Mouse (Mus musculus) splenic B cell, adult 2 months (primary cell): ENCODE data around the gene Hist1h2bb.
"Not testable (repeated sequence)": the region's sequence is repeated elsewhere in the genome, so short reads cannot be mapped to it uniquely, and the experiment has no call there.

Experiments used
- DNase-seq: peaks from one replicate; pipeline ENCODE4 v3.0.0-alpha.2; 2011; ENCODE audit warnings: low read depth, low spot score
- H3K27me3 ChIP-seq: 2 replicates; pipeline ENCODE4 v1.6.1; 2012; ENCODE audit warnings: mild to moderate bottlenecking, low read length, moderate library complexity, mixed read lengths; ENCODE audit not compliant: control insufficient read depth, poor library complexity, insufficient read depth, severe bottlenecking
- H3K36me3 ChIP-seq: 2 replicates; pipeline ENCODE4 v1.6.1; 2012; ENCODE audit warnings: mild to moderate bottlenecking, low read length, moderate library complexity, mixed read lengths; ENCODE audit not compliant: control insufficient read depth, poor library complexity, insufficient read depth, severe bottlenecking

Hist1h2bb gene

DNA sequence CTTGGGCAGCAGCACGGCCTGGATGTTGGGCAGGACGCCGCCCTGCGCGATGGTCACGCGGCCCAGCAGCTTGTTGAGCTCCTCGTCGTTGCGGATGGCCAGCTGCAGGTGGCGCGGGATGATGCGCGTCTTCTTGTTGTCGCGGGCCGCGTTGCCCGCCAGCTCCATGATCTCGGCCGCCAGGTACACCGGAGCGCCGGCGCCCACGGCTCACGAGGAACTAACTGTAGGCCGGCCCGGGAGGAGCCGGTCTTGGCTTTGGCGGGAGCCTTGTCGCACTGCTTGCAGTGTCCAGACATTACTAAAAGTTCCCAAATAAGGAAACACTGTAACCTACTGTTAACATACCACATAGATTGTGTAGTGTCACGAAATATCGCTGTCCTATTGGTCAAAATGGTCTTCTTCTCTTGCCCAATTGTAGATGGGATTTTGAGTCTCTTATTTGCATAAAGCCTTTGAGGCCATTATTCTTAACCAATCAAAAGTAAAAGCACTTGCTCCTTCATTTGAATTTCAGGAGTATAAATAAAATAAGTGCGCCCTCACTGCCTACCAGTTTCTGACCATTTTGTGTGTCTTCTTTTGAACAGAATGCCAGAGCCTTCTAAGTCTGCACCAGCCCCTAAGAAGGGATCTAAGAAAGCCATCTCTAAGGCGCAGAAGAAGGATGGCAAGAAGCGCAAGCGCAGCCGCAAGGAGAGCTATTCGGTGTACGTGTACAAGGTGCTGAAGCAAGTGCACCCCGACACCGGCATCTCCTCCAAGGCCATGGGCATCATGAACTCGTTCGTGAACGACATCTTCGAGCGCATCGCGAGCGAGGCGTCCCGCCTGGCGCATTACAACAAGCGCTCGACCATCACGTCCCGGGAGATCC, at the start of gene Hist1h2bb:
Gene Hist1h2bb (plus strand): TSS at position 534 of the 880 bp plus-strand sequence.
- not testable (repeated sequence) for H3K36me3 ChIP-seq, H3K27me3 ChIP-seq
- peak; percentile 94 for DNase-seq

GRCm38 (mm10) chr13:23697491-23698299, 48.8 kb upstream of the Hist1h2bb start:
- DNase-seq: peak; percentile 86
- H3K36me3 ChIP-seq: no peaks in the 10 kb centered on the region
- H3K27me3 ChIP-seq: no peaks in the 10 kb centered on the region

- no peaks in the 10 kb centered on the region for H3K36me3 ChIP-seq
- DNase-seq: peak; percentile 100
- no peaks in the 10 kb centered on the region for H3K27me3 ChIP-seq
Measured at GRCm38 (mm10) chr13:23698300-23698693, 48.2 kb upstream of the Hist1h2bb start, which contains the start of gene Hist1h4c. TSS of gene Hist1h4c (minus strand) at chr13:23698454.

GRCm38 (mm10) chr13:23698996-23699395, 47.5 kb upstream of the Hist1h2bb start:
- Histone ChIP-seq H3K27me3 (no peaks in the 10 kb centered on the region), H3K36me3 (no peaks in the 10 kb centered on the region)
- DNase-seq: no peak

DNA sequence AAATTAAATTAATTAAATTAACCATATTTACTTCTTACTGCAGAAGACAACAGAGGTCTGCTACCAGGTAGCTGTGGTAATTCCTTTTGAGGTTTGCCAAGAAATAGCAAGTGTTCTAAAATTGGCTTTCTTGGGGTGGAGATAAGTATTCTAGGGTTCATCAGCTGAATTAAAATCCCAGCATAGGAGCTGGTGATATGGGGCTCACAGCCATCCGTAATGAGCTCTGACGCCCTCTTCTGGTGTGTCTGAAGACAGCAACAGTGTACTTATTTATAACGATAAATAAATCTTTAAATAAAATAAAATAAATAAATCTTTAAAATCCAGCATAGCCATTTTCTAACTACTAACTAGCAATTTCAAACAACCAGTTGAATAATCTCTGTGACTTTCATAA, 46.8 kb upstream of the Hist1h2bb start:
- no peak for DNase-seq
- no peaks in the 10 kb centered on the region for H3K27me3 ChIP-seq

GRCm38 (mm10) chr13:23700786-23701520, 45.6 kb upstream of the Hist1h2bb start:
- no peaks in the 10 kb centered on the region for H3K27me3 ChIP-seq
- DNase-seq: peak; percentile 91
- H3K36me3 ChIP-seq: no peaks in the 10 kb centered on the region

More for the DNA sequence above, 46.8 kb upstream of the Hist1h2bb start:
- no peaks in the 10 kb centered on the region for H3K36me3 ChIP-seq

GRCm38 (mm10) chr13:23702220-23702619, 44.3 kb upstream of the Hist1h2bb start:
- Histone ChIP-seq H3K27me3 (no peaks in the 10 kb centered on the region), H3K36me3 (no peaks in the 10 kb centered on the region)
- DNase-seq: no peak

DNA sequence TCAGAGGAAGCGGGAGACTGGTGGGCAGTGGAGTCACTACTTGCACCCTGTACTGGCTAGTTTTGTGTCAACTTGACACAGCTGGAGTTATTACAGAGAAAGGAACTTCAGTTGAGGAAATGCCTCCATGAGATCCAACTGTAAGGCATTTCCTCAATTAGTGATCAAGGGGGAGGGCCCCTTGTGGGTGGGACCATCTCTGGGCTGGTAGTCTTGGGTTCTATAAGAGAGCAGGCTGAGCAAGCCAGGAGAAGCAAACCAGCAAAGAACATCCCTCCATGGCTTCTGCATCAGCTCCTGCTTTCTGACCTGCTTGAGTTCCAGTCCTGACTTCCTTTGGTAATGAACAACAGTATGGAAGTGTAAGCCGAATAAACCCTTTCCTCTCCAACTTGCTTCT, 43.7 kb upstream of the Hist1h2bb start:
- DNase-seq, H3K36me3 ChIP-seq, H3K27me3 ChIP-seq: not testable (repeated sequence)

GRCm38 (mm10) chr13:23705751-23706356, 40.7 kb upstream of the Hist1h2bb start:
- Histone ChIP-seq H3K27me3 (no peaks in the 10 kb centered on the region), H3K36me3 (no peaks in the 10 kb centered on the region)
- peak; percentile 52 for DNase-seq

GRCm38 (mm10) chr13:23706771-23707170, 39.8 kb upstream of the Hist1h2bb start:
- Histone ChIP-seq H3K36me3 (no peaks in the 10 kb centered on the region), H3K27me3 (no peaks in the 10 kb centered on the region)
- no peak for DNase-seq

GRCm38 (mm10) chr13:23708041-23708440, 38.5 kb upstream of the Hist1h2bb start:
- H3K36me3 ChIP-seq: no peaks in the 10 kb centered on the region
- H3K27me3 ChIP-seq: no peaks in the 10 kb centered on the region
- DNase-seq: no peak

DNA sequence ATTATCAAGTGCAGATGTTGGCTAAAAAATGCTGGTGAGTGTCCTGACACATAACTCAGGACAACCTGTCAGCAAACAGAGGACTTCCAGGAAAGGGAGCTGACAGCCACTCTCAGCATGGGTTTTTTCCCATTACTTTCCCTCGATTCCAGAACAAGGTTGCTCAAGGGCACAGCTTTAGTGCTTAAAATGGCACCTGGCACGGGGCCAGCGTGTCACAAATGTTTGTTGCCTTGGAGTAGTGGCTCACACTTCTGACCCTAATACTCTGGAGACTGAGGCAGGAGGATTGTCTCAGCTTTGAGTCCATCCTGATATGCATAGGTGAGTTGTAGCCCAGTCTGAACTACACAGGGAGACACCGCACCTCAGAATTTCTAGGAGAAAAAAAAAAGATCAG, 37.9 kb upstream of the Hist1h2bb start:
- Histone ChIP-seq H3K27me3 (no peaks in the 10 kb centered on the region), H3K36me3 (no peaks in the 10 kb centered on the region)
- no peak for DNase-seq

DNA sequence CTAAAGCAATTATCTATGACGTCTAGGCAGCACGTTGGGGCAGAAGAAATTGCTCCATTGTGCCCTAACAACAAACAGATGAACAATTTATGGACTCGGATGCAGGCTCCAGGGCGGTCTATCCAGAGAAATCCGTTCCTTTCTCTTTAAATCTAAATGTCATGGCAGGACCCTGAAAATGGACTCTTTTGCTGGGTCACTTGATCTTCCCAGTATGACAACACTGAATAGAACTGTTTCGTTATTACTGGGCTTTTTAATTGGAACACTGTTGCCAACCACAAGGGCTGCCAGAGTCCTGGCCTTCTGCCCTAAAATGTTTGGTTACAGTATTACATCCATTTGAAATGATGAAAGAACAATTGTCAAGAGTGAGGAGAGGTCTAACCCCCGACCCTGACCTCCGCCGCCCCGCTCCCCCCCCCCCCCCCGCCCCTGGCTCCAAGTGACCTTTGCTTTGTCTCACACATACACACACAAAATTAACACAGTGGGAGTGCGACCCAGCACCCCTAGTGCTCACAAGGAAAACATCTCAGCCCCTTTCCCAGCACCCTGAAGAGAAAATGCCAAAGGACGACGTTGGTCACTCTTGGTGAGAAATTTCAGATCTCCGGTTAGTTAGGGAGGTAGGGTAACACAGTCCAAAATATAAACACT, 36.7 kb upstream of the Hist1h2bb start:
- no peak for DNase-seq
- Histone ChIP-seq H3K27me3 (no peaks in the 10 kb centered on the region), H3K36me3 (no peaks in the 10 kb centered on the region)
